Mouse (Mus musculus) E14TG2a.4 (cell line): Measurements from ENCODE around the gene Ttc6.

Experiments used
- H3K27me3 ChIP-seq: 2 replicates; pipeline ENCODE4 v1.6.1; 2014; ENCODE audit warnings: low read length, control low read depth; ENCODE audit not compliant: insufficient read depth
- H3K36me3 ChIP-seq: 2 replicates; pipeline ENCODE4 v1.6.1; 2014; ENCODE audit warnings: low read length, control low read depth; ENCODE audit not compliant: insufficient read depth
- H3K4me1 ChIP-seq: replicated peaks from 2 replicates; pipeline ENCODE4 v1.6.1; 2014; ENCODE audit warnings: low read depth, low read length, control low read depth
- H3K4me3 ChIP-seq: replicated peaks from 2 replicates; pipeline ENCODE4 v1.5.1; 2014; ENCODE audit warnings: mild to moderate bottlenecking, low read length
- H3K9me3 ChIP-seq: 2 replicates; pipeline ENCODE4 v1.6.1; 2014; ENCODE audit warnings: low read length, control low read depth
- CTCF ChIP-seq: conservative IDR thresholded peaks from 2 replicates; pipeline ENCODE4 v1.5.1; 2014; ENCODE audit warnings: low read length
- NANOG ChIP-seq: IDR thresholded peaks from 2 replicates; pipeline ENCODE4 v1.6.1; 2014; ENCODE audit warnings: borderline replicate concordance, low read length, mixed read lengths
- POU5F1 ChIP-seq: IDR thresholded peaks from 2 replicates; pipeline ENCODE4 v1.6.1; 2014; ENCODE audit warnings: low read length, borderline replicate concordance

The Ttc6 gene

GRCm38 (mm10) chr12:57542746-57543626 is 20.9 kb upstream of the Ttc6 start:
- Histone ChIP-seq H3K27me3 (peaks cover 90% of the 10 kb centered on the region), H3K4me1 (peaks cover 39% of the 10 kb centered on the region), H3K4me3 (peak overlapping the region; percentile 74), H3K36me3 (no peaks in the 10 kb centered on the region), H3K9me3 (no peaks in the 10 kb centered on the region)
- TF ChIP-seq CTCF (no peak), POU5F1 (no peak), NANOG (no peak)

GRCm38 (mm10) chr12:57543627-57543991 is 20.3 kb upstream of the Ttc6 start:
- no peaks in the 10 kb centered on the region for H3K9me3 ChIP-seq
- TF ChIP-seq CTCF (no peak), POU5F1 (no peak), NANOG (no peak)
- peak overlapping the region; percentile 74; the same call in 1 of the 2 replicates for H3K4me3 ChIP-seq

GRCm38 (mm10) chr12:57544641-57545370 is 19.1 kb upstream of the Ttc6 start:
- Histone ChIP-seq H3K36me3 (no peaks in the 10 kb centered on the region), H3K27me3 (peaks cover 90% of the 10 kb centered on the region), H3K4me3 (peak overlapping the region; percentile 76), H3K4me1 (peaks cover 44% of the 10 kb centered on the region), H3K9me3 (no peaks in the 10 kb centered on the region)
- TF ChIP-seq POU5F1 (no peak), CTCF (peak; percentile 59)

More at GRCm38 (mm10) chr12:57543627-57543991, 20.3 kb upstream of the Ttc6 start:
- H3K27me3 ChIP-seq, result peaks cover 90% of the 10 kb centered on the region
- no peaks in the 10 kb centered on the region for H3K36me3 ChIP-seq
- peaks cover 38% of the 10 kb centered on the region for H3K4me1 ChIP-seq

GRCm38 (mm10) chr12:57545371-57546241 is 18.3 kb upstream of the Ttc6 start:
- Histone ChIP-seq H3K27me3 (peaks cover 95% of the 10 kb centered on the region), H3K36me3 (no peaks in the 10 kb centered on the region), H3K4me3 (peak overlapping the region; percentile 76), H3K4me1 (peaks cover 52% of the 10 kb centered on the region), H3K9me3 (no peaks in the 10 kb centered on the region)
- TF ChIP-seq CTCF, result no peak
- no peak for TF ChIP-seq NANOG
- no peak for TF ChIP-seq POU5F1

GRCm38 (mm10) chr12:57546415-57547201 is 17.3 kb upstream of the Ttc6 start, which contains the start of gene Foxa1:
TSS of gene Foxa1 (minus strand) at chr12:57546916.
- peak within 1 kb of the TSS; percentile 76 for H3K4me3 ChIP-seq
- peaks cover 95% of the 10 kb centered on the region for H3K27me3 ChIP-seq
- H3K36me3 ChIP-seq, result no peaks in the 10 kb centered on the region
- no peaks in the 10 kb centered on the region for H3K9me3 ChIP-seq
- peaks cover 56% of the 10 kb centered on the region for H3K4me1 ChIP-seq
- no peak for TF ChIP-seq NANOG
- TF ChIP-seq POU5F1, result no peak
- TF ChIP-seq CTCF, result no peak

- Histone ChIP-seq H3K4me3 (no peak overlapping the region), H3K4me1 (peaks cover 52% of the 10 kb centered on the region), H3K9me3 (no peaks in the 10 kb centered on the region), H3K27me3 (peaks cover 95% of the 10 kb centered on the region), H3K36me3 (no peaks in the 10 kb centered on the region)
- TF ChIP-seq POU5F1 (no peak), NANOG (no peak), CTCF (no peak)
Measured at GRCm38 (mm10) chr12:57547890-57548289, 16.0 kb upstream of the Ttc6 start.

- Histone ChIP-seq H3K36me3 (no peaks in the 10 kb centered on the region), H3K4me1 (peaks cover 47% of the 10 kb centered on the region), H3K27me3 (peaks cover 95% of the 10 kb centered on the region), H3K9me3 (no peaks in the 10 kb centered on the region), H3K4me3 (no peak overlapping the region)
- TF ChIP-seq CTCF (no peak; the same call in 1 of the 2 replicates), NANOG (no peak), POU5F1 (no peak)
Measured at GRCm38 (mm10) chr12:57548352-57548980, 15.4 kb upstream of the Ttc6 start.
